Mouse (Mus musculus): Measurements from ENCODE around the gene Fignl1. TPM values are rescaled to one million over a fixed set of nuclear protein-coding genes. Genes with fewer than 3 reads are reported as not detected.

The Fignl1 gene
- polyA plus RNA-seq, 1 experiment from 2014 or later, result 122 TPM

DNA sequence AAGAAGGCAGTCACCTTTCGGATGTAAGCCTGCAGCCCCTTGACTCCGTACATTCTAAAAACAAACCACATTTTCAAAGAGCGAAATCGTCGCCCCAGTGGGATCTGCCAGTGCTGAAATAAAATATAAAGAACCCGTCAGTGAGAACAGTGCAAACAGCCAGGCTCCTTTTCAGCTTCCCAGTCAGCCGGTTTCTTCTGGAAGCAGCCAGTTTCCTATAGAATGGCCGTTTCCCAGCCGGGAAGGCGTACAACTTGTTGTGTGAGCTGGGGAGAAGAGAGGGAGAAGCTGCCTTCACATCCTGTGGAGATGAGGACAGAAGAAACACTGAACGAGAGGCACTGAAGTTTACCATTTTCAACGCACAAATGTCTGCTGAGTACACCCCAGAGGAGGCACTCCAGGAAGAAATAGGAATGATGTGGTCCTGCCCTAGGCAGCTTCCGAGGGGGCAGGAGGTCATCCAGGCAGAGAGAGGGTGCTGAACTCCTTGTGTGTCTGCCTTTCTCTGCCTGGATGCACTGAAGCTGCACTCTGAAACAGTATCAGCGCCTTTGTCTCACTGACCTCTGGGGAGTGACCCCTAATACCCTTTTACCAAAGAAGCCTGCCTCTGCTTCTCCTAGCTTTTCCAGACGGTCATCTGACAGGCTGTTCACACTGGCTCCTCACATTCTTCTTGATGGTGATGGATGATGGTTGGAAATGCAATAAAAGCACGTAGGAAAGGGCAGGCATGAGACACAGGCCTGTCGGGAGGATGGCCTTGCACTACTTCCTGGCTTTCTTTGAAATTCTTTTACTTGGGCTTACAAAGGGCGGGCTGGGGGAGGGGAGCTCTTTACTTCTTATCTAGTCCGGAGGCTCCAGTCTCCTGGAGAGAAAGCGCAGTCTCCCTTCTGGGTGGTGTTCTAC, 13.7 kb upstream of the Fignl1 start:
- 20% methylated on average over 20 of the region's 20 CpGs for WGBS
- Histone ChIP-seq H3K27me3 (replicated peaks; ENCODE audit: control insufficient read depth, insufficient read depth, low read length) (no peaks in the 10 kb centered on the region), H3K9ac (ENCODE audit: low read depth, low read length) (peak overlapping the region; percentile 61), H3K36me3 (ENCODE audit: control insufficient read depth, insufficient read depth, low read length) (no peaks in the 10 kb centered on the region), H3K4me3 (ENCODE audit: low read depth, low read length) (no peak overlapping the region), H3K9me3 (ENCODE audit: control insufficient read depth, low read length) (no peaks in the 10 kb centered on the region), H3K27ac (ENCODE audit: low read depth, low read length) (peak overlapping the region; percentile 90), H3K4me2 (peak overlapping the region; percentile 51), H3K4me1 (replicated peaks; ENCODE audit: control insufficient read depth, insufficient read depth, low read length) (peaks cover 48% of the 10 kb centered on the region)
- DNase-seq (ENCODE audit: low spot score) (peak; percentile 58), ATAC-seq (replicated peaks; ENCODE audit: low FRiP score) (peak; percentile 73)

DNA sequence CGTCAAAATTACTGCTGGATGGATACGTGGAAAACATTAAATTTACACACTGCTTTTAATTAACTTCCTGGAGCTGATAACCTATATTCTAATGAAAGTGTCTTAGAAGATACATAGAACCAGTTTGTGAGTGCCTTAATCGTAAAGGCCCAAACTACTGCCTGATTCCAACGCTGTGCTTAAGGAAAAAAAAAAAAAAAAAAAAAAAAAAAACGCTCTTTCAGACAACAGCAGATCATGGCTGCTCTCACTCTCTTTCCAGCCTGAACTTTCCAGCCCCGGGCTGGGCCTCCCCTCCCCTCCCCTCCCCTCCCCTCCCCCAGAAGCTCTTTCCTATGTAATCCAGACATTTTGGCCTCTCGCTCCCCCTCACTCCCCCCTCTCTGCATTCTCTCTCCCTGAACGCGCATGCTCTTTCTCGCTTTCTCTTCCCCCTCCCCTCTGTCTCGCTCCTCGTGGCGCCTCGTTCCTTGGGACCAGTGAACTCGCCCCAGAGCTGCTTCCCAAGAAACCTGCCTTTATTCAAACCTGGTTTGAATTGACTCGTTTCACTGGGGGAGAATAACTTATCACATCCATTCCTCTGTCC, 12.7 kb upstream of the Fignl1 start:
- Histone ChIP-seq H3K9me3 (ENCODE audit: control insufficient read depth, low read length) (no peaks in the 10 kb centered on the region), H3K4me3 (ENCODE audit: low read depth, low read length) (no peak overlapping the region), H3K4me2 (peak overlapping the region; percentile 51), H3K27me3 (replicated peaks; ENCODE audit: control insufficient read depth, insufficient read depth, low read length) (no peaks in the 10 kb centered on the region), H3K9ac (ENCODE audit: low read depth, low read length) (peak overlapping the region; percentile 61), H3K36me3 (ENCODE audit: control insufficient read depth, insufficient read depth, low read length) (no peaks in the 10 kb centered on the region), H3K27ac (ENCODE audit: low read depth, low read length) (peak overlapping the region; percentile 90), H3K4me1 (replicated peaks; ENCODE audit: control insufficient read depth, insufficient read depth, low read length) (peaks cover 47% of the 10 kb centered on the region)
- WGBS, result 13% methylated on average over 16 of the region's 16 CpGs
- peak; percentile 44 for ATAC-seq (replicated peaks; ENCODE audit: low FRiP score)
- DNase-seq (ENCODE audit: low spot score), result peak; percentile 74

DNA sequence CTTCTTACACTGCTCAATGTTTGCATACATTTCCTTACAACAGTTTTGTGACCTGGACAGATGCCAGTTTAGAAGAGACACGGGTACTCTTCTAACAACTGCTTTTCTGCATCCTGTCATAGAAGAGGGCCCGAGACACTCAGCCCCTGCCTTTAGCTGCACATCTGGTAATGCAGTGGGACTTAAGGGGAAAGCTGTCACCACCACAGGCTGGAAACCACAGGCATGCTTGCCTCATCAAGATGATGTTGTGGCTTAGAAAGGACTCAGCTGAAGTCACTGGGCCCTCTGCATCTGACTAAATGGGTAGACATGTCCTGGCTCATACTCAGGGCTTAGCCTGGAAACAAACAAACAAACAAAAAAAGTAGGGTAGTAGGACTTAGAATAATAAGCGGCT, 12.0 kb upstream of the Fignl1 start:
- Histone ChIP-seq H3K4me1 (replicated peaks; ENCODE audit: control insufficient read depth, insufficient read depth, low read length) (peaks cover 50% of the 10 kb centered on the region), H3K27me3 (replicated peaks; ENCODE audit: control insufficient read depth, insufficient read depth, low read length) (no peaks in the 10 kb centered on the region), H3K4me2 (no peak overlapping the region), H3K27ac (ENCODE audit: low read depth, low read length) (peak overlapping the region; percentile 90), H3K9me3 (ENCODE audit: control insufficient read depth, low read length) (no peaks in the 10 kb centered on the region), H3K9ac (ENCODE audit: low read depth, low read length) (no peak overlapping the region), H3K36me3 (ENCODE audit: control insufficient read depth, insufficient read depth, low read length) (no peaks in the 10 kb centered on the region), H3K4me3 (ENCODE audit: low read depth, low read length) (no peak overlapping the region)
- 36% methylated on average over 3 of the region's 3 CpGs for WGBS
- ATAC-seq (replicated peaks; ENCODE audit: low FRiP score), result peak; percentile 1; the same call in 1 of the 2 replicates
- no peak for DNase-seq (ENCODE audit: low spot score)

DNA sequence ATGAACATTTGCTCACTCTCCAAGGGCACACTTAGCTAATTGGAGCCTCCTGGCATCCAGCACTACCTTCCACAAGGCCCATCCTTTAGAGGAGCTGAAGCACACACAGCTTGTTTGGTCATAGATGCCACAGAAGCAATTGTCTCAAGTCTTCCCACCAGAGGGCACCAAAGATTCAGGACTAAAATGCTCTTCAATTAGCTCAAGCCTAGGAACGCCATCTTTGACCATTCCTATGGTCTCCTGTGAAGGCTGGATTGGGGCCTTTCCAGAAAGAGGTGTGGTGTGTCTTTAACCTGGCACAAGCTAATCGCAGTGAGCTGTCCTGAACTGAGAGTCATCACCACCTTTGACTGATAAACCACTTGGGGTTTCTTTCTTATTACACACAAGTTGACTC, 11.5 kb upstream of the Fignl1 start:
- peak; percentile 21; the same call in 1 of the 2 replicates for ATAC-seq (replicated peaks; ENCODE audit: low FRiP score)
- WGBS, result 2% methylated on average over 2 of the region's 2 CpGs
- no peaks in the 10 kb centered on the region for H3K9me3 ChIP-seq (ENCODE audit: control insufficient read depth, low read length)
- no peak overlapping the region for H3K4me2 ChIP-seq
- DNase-seq (ENCODE audit: low spot score), result peak; percentile 63
- H3K36me3 ChIP-seq (ENCODE audit: control insufficient read depth, insufficient read depth, low read length), result no peaks in the 10 kb centered on the region
- H3K9ac ChIP-seq (ENCODE audit: low read depth, low read length), result no peak overlapping the region
- no peaks in the 10 kb centered on the region for H3K27me3 ChIP-seq (replicated peaks; ENCODE audit: control insufficient read depth, insufficient read depth, low read length)
- peak overlapping the region; percentile 90; the same call in 1 of the 2 replicates for H3K27ac ChIP-seq (ENCODE audit: low read depth, low read length)
- H3K4me1 ChIP-seq (replicated peaks; ENCODE audit: control insufficient read depth, insufficient read depth, low read length), result peaks cover 55% of the 10 kb centered on the region
- H3K4me3 ChIP-seq (ENCODE audit: low read depth, low read length), result no peak overlapping the region

DNA sequence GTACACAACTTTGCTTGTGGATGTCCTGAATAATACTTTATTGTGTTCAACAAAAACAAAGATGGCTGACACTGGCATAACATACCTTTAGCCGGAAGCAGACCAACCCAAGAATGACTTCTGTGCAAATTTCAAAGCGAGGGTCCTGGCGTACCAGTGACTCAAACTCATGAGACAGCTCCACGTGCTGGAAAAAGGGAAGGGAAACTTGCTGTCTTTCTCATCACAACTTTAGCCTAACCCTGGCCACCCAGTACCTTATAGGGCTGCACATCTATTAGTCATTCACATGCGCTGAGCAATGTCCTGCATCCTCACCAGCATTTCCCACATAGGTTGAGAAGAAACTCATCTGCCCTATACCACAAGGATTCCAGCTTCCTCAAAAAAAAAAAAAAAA, 10.4 kb upstream of the Fignl1 start:
- no peaks in the 10 kb centered on the region for H3K27me3 ChIP-seq (replicated peaks; ENCODE audit: control insufficient read depth, insufficient read depth, low read length)
- 89% methylated on average over 5 of the region's 5 CpGs for WGBS
- H3K36me3 ChIP-seq (ENCODE audit: control insufficient read depth, insufficient read depth, low read length), result no peaks in the 10 kb centered on the region
- ATAC-seq (replicated peaks; ENCODE audit: low FRiP score) (no peak), DNase-seq (ENCODE audit: low spot score) (no peak)
- H3K4me3 ChIP-seq (ENCODE audit: low read depth, low read length), result no peak overlapping the region
- H3K9me3 ChIP-seq (ENCODE audit: control insufficient read depth, low read length), result no peaks in the 10 kb centered on the region
- H3K9ac ChIP-seq (ENCODE audit: low read depth, low read length), result no peak overlapping the region
- H3K27ac ChIP-seq (ENCODE audit: low read depth, low read length), result no peak overlapping the region
- H3K4me2 ChIP-seq, result no peak overlapping the region
- peaks cover 56% of the 10 kb centered on the region for H3K4me1 ChIP-seq (replicated peaks; ENCODE audit: control insufficient read depth, insufficient read depth, low read length)

DNA sequence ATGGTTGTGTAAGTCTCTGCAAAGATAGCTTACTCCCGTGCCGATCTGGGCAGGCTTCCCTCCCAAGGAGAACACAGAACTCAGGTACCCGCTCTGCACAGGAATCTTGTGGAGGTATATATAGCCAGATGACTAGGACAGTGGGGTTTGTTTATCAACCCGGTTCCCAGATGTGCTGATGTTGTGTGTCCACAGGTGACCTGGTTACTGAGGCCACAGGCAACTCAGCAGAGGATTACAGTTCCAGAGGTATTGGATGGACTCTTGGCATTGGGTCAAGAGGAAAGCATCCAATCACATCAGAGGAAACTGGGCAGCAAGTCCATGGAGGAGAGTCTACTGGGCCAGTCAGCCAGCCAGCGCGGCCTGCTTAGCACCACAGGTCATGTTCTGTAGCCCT, 10.0 kb upstream of the Fignl1 start:
- ATAC-seq (replicated peaks; ENCODE audit: low FRiP score), result no peak
- Histone ChIP-seq H3K36me3 (ENCODE audit: control insufficient read depth, insufficient read depth, low read length) (no peaks in the 10 kb centered on the region), H3K4me3 (ENCODE audit: low read depth, low read length) (no peak overlapping the region), H3K9me3 (ENCODE audit: control insufficient read depth, low read length) (no peaks in the 10 kb centered on the region), H3K27ac (ENCODE audit: low read depth, low read length) (no peak overlapping the region), H3K27me3 (replicated peaks; ENCODE audit: control insufficient read depth, insufficient read depth, low read length) (no peaks in the 10 kb centered on the region), H3K4me1 (replicated peaks; ENCODE audit: control insufficient read depth, insufficient read depth, low read length) (peaks cover 52% of the 10 kb centered on the region), H3K4me2 (no peak overlapping the region), H3K9ac (ENCODE audit: low read depth, low read length) (no peak overlapping the region)
- no peak for DNase-seq (ENCODE audit: low spot score)
- 83% methylated on average over 6 of the region's 6 CpGs for WGBS

DNA sequence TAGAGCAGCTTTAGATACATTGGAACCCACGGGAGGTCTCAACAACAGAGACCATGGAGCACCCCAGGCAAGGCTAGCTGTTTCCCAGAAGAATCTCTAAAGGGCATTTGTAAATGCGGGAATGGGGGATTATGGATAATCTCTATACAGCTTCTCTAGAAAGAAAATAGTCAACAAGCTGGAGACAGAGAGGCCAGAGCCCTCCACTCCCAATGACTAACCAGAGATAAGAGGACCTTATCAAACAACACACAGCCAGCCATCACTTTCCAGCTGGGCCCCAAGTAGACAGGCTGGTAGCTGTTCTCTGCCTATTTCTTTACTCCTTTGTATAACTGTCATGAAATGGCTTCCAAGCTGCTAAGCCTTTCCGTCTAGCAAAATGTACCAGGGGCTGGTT, 7.0 kb upstream of the Fignl1 start:
- Histone ChIP-seq H3K27ac (ENCODE audit: low read depth, low read length) (peak overlapping the region; percentile 73), H3K9ac (ENCODE audit: low read depth, low read length) (0 out of 2 replicates have a peak overlapping the region, but pooled peaks have one; percentile 39), H3K4me3 (ENCODE audit: low read depth, low read length) (no peak overlapping the region), H3K36me3 (ENCODE audit: control insufficient read depth, insufficient read depth, low read length) (no peaks in the 10 kb centered on the region), H3K9me3 (ENCODE audit: control insufficient read depth, low read length) (no peaks in the 10 kb centered on the region), H3K27me3 (replicated peaks; ENCODE audit: control insufficient read depth, insufficient read depth, low read length) (no peaks in the 10 kb centered on the region), H3K4me2 (peak overlapping the region; percentile 52), H3K4me1 (replicated peaks; ENCODE audit: control insufficient read depth, insufficient read depth, low read length) (peaks cover 29% of the 10 kb centered on the region)
- DNase-seq (ENCODE audit: low spot score) (no peak), ATAC-seq (replicated peaks; ENCODE audit: low FRiP score) (peak; percentile 88)
- WGBS, result 23% methylated on average over 3 of the region's 3 CpGs

DNA sequence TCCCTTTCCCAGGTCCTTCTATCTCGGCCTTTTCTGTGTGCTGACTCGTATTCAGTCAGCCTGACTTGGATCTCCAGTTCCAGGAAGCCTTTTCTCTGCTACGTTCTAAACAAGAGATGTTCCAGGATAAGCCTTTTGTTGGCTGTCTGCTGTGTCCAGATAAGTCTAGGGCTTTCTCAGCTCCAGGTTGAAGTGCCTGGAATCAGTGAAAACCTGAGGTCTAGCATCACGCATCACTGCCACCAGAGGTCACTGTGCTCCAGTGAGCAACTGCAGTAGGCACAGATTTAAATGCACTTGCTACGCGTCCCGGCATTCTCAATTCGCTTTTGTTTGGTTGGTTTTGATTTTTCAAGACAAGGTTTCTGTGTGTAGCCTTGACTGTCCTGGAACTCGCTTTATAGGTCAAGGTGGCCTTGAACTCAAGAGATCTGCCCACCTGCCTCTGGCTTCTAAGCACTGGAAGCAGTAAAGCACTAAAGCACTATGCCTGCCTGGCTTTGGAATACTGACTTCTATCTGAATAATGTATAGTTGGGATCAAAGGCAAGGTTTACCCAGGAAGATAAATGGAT, 3.2 kb upstream of the Fignl1 start:
- peak; percentile 65 for ATAC-seq (replicated peaks; ENCODE audit: low FRiP score)
- H3K4me1 ChIP-seq (replicated peaks; ENCODE audit: control insufficient read depth, insufficient read depth, low read length), result peaks cover 33% of the 10 kb centered on the region
- H3K4me3 ChIP-seq (ENCODE audit: low read depth, low read length), result no peak overlapping the region

More for the DNA sequence above, 3.2 kb upstream of the Fignl1 start:
- Histone ChIP-seq H3K27ac (ENCODE audit: low read depth, low read length) (no peak overlapping the region), H3K36me3 (ENCODE audit: control insufficient read depth, insufficient read depth, low read length) (no peaks in the 10 kb centered on the region), H3K4me2 (peak overlapping the region; percentile 13; the same call in 1 of the 2 replicates), H3K9ac (ENCODE audit: low read depth, low read length) (no peak overlapping the region), H3K27me3 (replicated peaks; ENCODE audit: control insufficient read depth, insufficient read depth, low read length) (no peaks in the 10 kb centered on the region), H3K9me3 (ENCODE audit: control insufficient read depth, low read length) (no peaks in the 10 kb centered on the region)
- WGBS, result 13% methylated on average over 9 of the region's 9 CpGs
- DNase-seq (ENCODE audit: low spot score), result peak; percentile 74

Data from liver, embryonic 11.5 days (tissue).